Mouse (Mus musculus) stomach, embryonic 16.5 days (tissue): Measurements from ENCODE around the gene Cdk5r1. TPM values are rescaled to one million over a fixed set of nuclear protein-coding genes. Genes with fewer than 3 reads are reported as not detected.
A peak's percentile ranks its signal among the peaks of the same experiment; 100 is the strongest.

Experiments used
- ATAC-seq: fragments of 200-750 bp; cut with Nextera tagmentation; 2 replicates; pipeline ENCODE4 v1.8.0; 2017; ENCODE audit warnings: moderate number of reproducible peaks, moderate TSS enrichment; ENCODE audit not compliant: insufficient read depth, low FRiP score
- H3K27ac ChIP-seq: fragments of 300-500 bp; sonication (generic); 2 replicates; pipeline ENCODE4 v1.5.1; 2014; ENCODE audit warnings: low read length
- H3K27me3 ChIP-seq: fragments of 300-500 bp; sonication (generic); 2 replicates; pipeline ENCODE4 v1.6.1; 2014; ENCODE audit warnings: low read length, control low read depth, mixed read lengths; ENCODE audit not compliant: control insufficient read depth, insufficient read depth
- H3K36me3 ChIP-seq: fragments of 300-500 bp; sonication (generic); 2 replicates; pipeline ENCODE4 v1.6.1; 2014; ENCODE audit warnings: low read length; ENCODE audit not compliant: control insufficient read depth, insufficient read depth
- H3K4me1 ChIP-seq: fragments of 300-500 bp; sonication (generic); 2 replicates; pipeline ENCODE4 v1.6.1; 2014; ENCODE audit warnings: low read length, control low read depth, mixed read lengths; ENCODE audit not compliant: control insufficient read depth, insufficient read depth
- H3K4me2 ChIP-seq: fragments of 300-500 bp; sonication (generic); 2 replicates; pipeline ENCODE4 v1.6.1; 2014; ENCODE audit warnings: low read depth, low read length, mixed read lengths
- H3K4me3 ChIP-seq: fragments of 300-500 bp; sonication (generic); replicated peaks from 2 replicates; pipeline ENCODE4 v1.5.1; 2014; ENCODE audit warnings: mild to moderate bottlenecking, low read length
- H3K9ac ChIP-seq: fragments of 300-500 bp; sonication (generic); 2 replicates; pipeline ENCODE4 v1.6.1; 2014; ENCODE audit warnings: low read length
- H3K9me3 ChIP-seq: fragments of 300-500 bp; sonication (generic); replicated peaks from 2 replicates; pipeline ENCODE4 v1.6.1; 2016; ENCODE audit warnings: low read length, control low read depth; ENCODE audit not compliant: control insufficient read depth
- WGBS: fragments of 180-500 bp; shearing (Covaris S2); extraction: QIAGEN DNeasy Blood & Tissue Kit; methylation state at CpG from one replicate; pipeline ENCODE4 v1.1.7; 2014; 5-methylcytosine and 5-hydroxymethylcytosine counted together
- polyA plus RNA-seq: library from polyadenylated mRNA; unstranded; fragments of >200 nt; fragmentation: Nextera tagmentation; extraction: Ambion mirVana; gene quantifications from 2 replicates; pipeline ENCODE4 v1.2.1, GENCODE M21; 2015

Cdk5r1 gene
- polyA plus RNA-seq, 1 experiment from 2014 or later = 1.3 TPM

GRCm38 (mm10) chr11:80507791-80508190, 31.0 kb downstream of the Cdk5r1 start:
- H3K36me3 ChIP-seq = no peaks in the 10 kb centered on the region
- no peaks in the 10 kb centered on the region for H3K27me3 ChIP-seq
- H3K9ac ChIP-seq = no peak overlapping the region
- H3K27ac ChIP-seq = no peak overlapping the region
- no peak overlapping the region for H3K4me3 ChIP-seq
- 86% methylated on average over 6 of the region's 6 CpGs for WGBS
- no peak for ATAC-seq
- no peak overlapping the region for H3K4me2 ChIP-seq
- H3K4me1 ChIP-seq = no peaks in the 10 kb centered on the region
- no peaks in the 10 kb centered on the region for H3K9me3 ChIP-seq

DNA sequence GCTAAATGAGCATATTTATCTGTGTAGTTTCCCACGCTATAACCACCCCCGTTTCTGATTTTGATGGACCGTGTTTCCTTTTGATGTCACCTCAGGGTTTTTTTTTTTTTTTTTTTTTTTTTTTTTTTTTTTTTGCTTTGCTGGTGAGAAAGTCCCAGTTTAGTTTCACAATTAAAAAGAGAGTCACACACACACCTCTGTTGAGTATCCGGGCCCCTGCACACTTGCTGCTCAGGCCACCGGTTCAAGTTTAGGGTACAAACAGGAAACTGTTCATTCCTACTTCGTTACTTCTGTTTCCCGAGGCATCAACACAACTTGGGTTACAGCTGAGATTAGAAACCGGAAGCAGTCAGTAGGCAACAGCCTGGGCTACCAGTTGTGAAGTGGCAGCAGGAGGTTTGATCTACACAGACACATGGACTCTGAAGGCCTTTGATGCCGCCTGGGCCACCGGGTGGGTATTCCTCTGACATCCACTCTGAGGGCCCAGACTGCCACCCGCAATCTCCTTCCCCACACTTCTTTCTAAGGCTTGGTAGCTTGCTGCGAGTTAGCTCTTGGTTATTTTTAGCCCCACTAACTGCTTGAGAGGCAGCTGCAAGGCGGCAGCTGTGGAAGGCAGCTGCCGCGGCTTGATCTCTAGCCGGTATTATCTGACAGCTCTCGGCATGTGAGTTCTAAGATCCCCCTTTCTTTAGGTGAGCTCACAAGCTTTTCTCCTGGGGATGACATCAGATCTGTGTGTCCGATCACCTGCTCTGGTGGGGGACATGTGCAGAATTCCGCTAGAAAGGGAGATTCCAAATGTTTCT, 31.7 kb downstream of the Cdk5r1 start:
- Histone ChIP-seq H3K27me3 (no peaks in the 10 kb centered on the region), H3K27ac (peak overlapping the region; percentile 21; the same call in 1 of the 2 replicates), H3K9ac (no peak overlapping the region), H3K4me3 (no peak overlapping the region), H3K36me3 (no peaks in the 10 kb centered on the region), H3K4me2 (no peak overlapping the region), H3K9me3 (no peaks in the 10 kb centered on the region), H3K4me1 (no peaks in the 10 kb centered on the region)
- ATAC-seq = no peak
- WGBS = 42% methylated on average over 19 of the region's 19 CpGs

GRCm38 (mm10) chr11:80509176-80509506, 32.3 kb downstream of the Cdk5r1 start:
- Histone ChIP-seq H3K4me2 (no peak overlapping the region), H3K4me1 (no peaks in the 10 kb centered on the region), H3K27ac (no peak overlapping the region), H3K9me3 (no peaks in the 10 kb centered on the region), H3K27me3 (no peaks in the 10 kb centered on the region), H3K9ac (no peak overlapping the region), H3K4me3 (no peak overlapping the region), H3K36me3 (no peaks in the 10 kb centered on the region)
- no peak for ATAC-seq
- 74% methylated on average over 5 of the region's 5 CpGs for WGBS

- Histone ChIP-seq H3K27me3 (no peaks in the 10 kb centered on the region), H3K4me1 (no peaks in the 10 kb centered on the region), H3K9ac (no peak overlapping the region), H3K36me3 (no peaks in the 10 kb centered on the region), H3K27ac (no peak overlapping the region), H3K9me3 (no peaks in the 10 kb centered on the region), H3K4me3 (no peak overlapping the region), H3K4me2 (no peak overlapping the region)
- ATAC-seq = no peak
- 85% methylated on average over 10 of the region's 10 CpGs for WGBS
Measured at GRCm38 (mm10) chr11:80510124-80510523, 33.3 kb downstream of the Cdk5r1 start.

DNA sequence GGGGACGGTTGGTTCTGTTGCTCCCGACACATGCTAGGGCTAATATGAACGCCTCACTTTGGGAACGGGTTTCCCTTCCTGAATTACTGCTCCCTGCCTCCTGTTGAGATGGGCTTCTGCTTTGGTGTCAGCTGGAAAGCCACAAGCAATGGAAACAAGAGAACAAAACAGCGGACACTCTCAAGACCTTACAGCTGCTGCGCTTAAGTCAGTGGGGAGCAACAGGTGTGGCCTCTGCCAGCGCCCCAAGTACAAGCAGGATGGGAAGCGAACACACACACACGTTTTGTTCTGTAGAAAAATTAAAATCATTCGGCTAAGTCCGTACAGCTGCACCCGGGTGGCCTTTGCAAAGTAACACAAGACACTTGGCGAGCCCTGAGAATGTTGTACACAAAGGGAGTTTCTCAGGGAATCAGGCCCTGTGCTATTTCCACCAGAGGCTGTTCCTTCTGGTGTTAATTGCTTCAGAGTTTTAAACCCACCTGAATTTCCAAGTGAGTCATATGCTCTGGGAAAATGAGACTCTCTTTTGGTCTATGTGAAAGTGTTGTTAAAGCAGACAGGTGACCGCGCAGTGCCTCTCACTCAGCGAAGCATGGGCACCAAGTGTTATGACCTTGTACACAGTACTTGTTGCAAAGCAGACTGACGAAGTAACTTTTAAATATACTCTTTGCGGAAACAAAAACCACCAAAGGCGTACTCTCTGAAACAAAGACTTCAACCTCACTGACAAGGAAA, 35.7 kb downstream of the Cdk5r1 start:
- Histone ChIP-seq H3K9me3 (no peaks in the 10 kb centered on the region), H3K4me2 (no peak overlapping the region), H3K4me3 (no peak overlapping the region), H3K9ac (no peak overlapping the region), H3K27ac (no peak overlapping the region), H3K27me3 (no peaks in the 10 kb centered on the region), H3K36me3 (no peaks in the 10 kb centered on the region), H3K4me1 (no peaks in the 10 kb centered on the region)
- ATAC-seq = no peak
- WGBS = 69% methylated on average over 19 of the region's 19 CpGs

DNA sequence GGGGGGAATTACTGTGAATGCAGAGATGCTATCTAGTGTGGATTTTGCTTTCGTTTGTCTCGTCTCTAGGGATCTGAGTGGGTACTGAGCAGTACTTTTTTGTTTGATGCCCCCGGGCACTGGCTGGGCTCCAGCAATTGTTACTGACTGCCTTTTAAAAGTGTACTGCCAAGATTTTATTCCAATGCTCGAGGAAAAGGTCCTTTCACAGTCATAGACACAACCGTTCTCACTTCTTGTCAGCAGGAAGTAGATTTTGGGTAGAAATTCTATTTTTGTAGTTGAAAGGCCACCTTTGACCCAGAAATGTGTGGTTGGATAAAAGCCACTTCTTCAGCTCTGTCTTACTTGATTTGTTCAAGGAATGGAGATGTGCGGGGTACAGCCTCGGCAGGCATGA, 37.0 kb downstream of the Cdk5r1 start:
- WGBS = 65% methylated on average over 7 of the region's 7 CpGs
- no peak for ATAC-seq
- H3K4me3 ChIP-seq = no peak overlapping the region
- no peaks in the 10 kb centered on the region for H3K27me3 ChIP-seq
- no peaks in the 10 kb centered on the region for H3K36me3 ChIP-seq
- H3K9me3 ChIP-seq = no peaks in the 10 kb centered on the region
- no peak overlapping the region for H3K27ac ChIP-seq
- H3K4me2 ChIP-seq = no peak overlapping the region
- no peaks in the 10 kb centered on the region for H3K4me1 ChIP-seq
- no peak overlapping the region for H3K9ac ChIP-seq

DNA sequence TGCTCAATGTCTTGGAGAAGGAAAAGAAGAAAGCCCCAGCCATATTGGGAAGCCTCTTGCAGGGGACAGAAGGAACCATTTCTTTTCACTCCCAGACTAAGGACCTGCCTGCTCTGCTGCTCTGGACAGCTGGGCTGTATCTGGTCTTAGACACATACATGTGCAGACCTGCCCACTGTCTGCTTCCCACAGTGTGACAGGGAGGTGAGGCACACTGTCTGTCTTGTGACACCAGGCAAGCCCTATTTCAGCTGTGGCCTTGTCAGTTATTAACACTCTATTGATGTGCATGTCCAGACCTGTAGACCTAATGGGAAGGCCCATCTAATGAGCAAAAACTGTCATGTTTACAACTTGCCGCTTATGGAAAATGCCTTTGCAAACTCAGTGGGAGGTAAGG, 38.5 kb downstream of the Cdk5r1 start:
- Histone ChIP-seq H3K27me3 (no peaks in the 10 kb centered on the region), H3K9me3 (no peaks in the 10 kb centered on the region), H3K4me3 (no peak overlapping the region), H3K4me1 (no peaks in the 10 kb centered on the region), H3K9ac (no peak overlapping the region), H3K36me3 (no peaks in the 10 kb centered on the region), H3K27ac (no peak overlapping the region), H3K4me2 (no peak overlapping the region)
- ATAC-seq = no peak
- WGBS = 44% methylated on average over 1 of the region's 1 CpGs

GRCm38 (mm10) chr11:80515895-80516294, 39.1 kb downstream of the Cdk5r1 start:
- 76% methylated on average over 8 of the region's 8 CpGs for WGBS

More at GRCm38 (mm10) chr11:80515895-80516294, 39.1 kb downstream of the Cdk5r1 start:
- Histone ChIP-seq H3K4me1 (no peaks in the 10 kb centered on the region), H3K36me3 (no peaks in the 10 kb centered on the region), H3K4me3 (no peak overlapping the region), H3K27ac (no peak overlapping the region), H3K9ac (no peak overlapping the region), H3K4me2 (no peak overlapping the region), H3K9me3 (no peaks in the 10 kb centered on the region), H3K27me3 (no peaks in the 10 kb centered on the region)
- no peak for ATAC-seq
